Mouse (Mus musculus) kidney, embryonic 16.5 days (tissue): ENCODE measurements around the gene Hrc. TPM values are rescaled to one million over a fixed set of nuclear protein-coding genes. Genes with fewer than 3 reads are reported as not detected.

ENCODE experiments used
- ATAC-seq: fragments of 200-750 bp; cut with Nextera tagmentation; 2 replicates; pipeline ENCODE4 v1.8.0; 2017; ENCODE audit warnings: moderate TSS enrichment; ENCODE audit not compliant: low FRiP score, low TSS enrichment
- H3K27ac ChIP-seq: fragments of 300-500 bp; sonication (generic); 2 replicates; pipeline ENCODE4 v1.5.1; 2014; ENCODE audit warnings: low read length
- H3K27me3 ChIP-seq: fragments of 300-500 bp; sonication (generic); 2 replicates; pipeline ENCODE4 v1.6.1; 2014; ENCODE audit warnings: low read length, control low read depth, mixed read lengths; ENCODE audit not compliant: insufficient read depth
- H3K36me3 ChIP-seq: fragments of 300-500 bp; sonication (generic); 2 replicates; pipeline ENCODE4 v1.6.1; 2014; ENCODE audit warnings: low read length, control low read depth, mixed read lengths; ENCODE audit not compliant: insufficient read depth
- H3K4me1 ChIP-seq: fragments of 300-500 bp; sonication (generic); 2 replicates; pipeline ENCODE4 v1.6.1; 2014; ENCODE audit warnings: low read length, control low read depth, mixed read lengths; ENCODE audit not compliant: insufficient read depth
- H3K4me2 ChIP-seq: fragments of 300-500 bp; sonication (generic); replicated peaks from 2 replicates; pipeline ENCODE4 v1.6.1; 2014; ENCODE audit warnings: low read depth, low read length
- H3K4me3 ChIP-seq: fragments of 300-500 bp; sonication (generic); 2 replicates; pipeline ENCODE4 v1.5.1; 2014; ENCODE audit warnings: mild to moderate bottlenecking, low read length
- H3K9ac ChIP-seq: fragments of 300-500 bp; sonication (generic); replicated peaks from 2 replicates; pipeline ENCODE4 v1.6.1; 2014; ENCODE audit warnings: low read length
- H3K9me3 ChIP-seq: fragments of 300-500 bp; sonication (generic); 2 replicates; pipeline ENCODE4 v1.6.1; 2016; ENCODE audit warnings: low read length, control low read depth
- WGBS: fragments of 180-500 bp; shearing (Covaris S2); extraction: QIAGEN DNeasy Blood & Tissue Kit; methylation state at CpG from one replicate; pipeline ENCODE4 v1.1.7; 2014; 5-methylcytosine and 5-hydroxymethylcytosine counted together
- polyA plus RNA-seq: library from polyadenylated mRNA; unstranded; fragments of >200 nt; fragmentation: Nextera tagmentation; extraction: Ambion mirVana; gene quantifications from 2 replicates; pipeline ENCODE4 v1.2.1, GENCODE M21; 2015

The Hrc gene
- polyA plus RNA-seq, 1 experiment from 2014 or later = 1.8 TPM

DNA sequence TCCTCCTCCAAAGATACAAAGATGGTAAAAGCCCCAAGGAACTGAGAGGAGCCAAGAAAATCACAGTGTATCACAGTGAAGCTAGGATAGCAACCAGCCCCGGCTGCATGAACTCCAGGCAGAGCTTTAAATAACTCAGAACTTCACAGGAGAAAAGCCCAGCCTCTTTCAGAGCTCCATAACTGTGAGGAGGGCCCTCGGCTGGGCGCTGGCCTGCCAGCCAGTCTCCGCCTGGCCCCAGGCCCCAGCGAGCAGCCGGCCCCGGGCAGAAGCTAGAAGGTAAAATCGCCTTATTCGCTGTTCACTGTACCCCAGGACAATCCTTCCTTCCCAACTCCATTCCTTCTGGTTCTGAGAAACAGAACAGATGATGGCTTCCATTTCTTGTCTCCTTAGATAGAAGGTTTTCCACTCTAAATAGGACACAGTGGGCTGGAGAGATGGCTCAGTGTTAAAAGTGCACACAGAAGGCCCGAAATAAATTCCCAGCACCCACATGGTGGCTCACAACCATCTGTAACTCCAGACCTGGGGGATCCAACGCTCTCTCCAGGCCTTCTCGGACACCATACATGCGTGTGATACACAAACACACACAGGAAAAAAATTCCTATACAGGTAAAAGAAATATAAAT, 6.1 kb upstream of the Hrc start:
- peaks cover 13% of the 10 kb centered on the region for H3K4me1 ChIP-seq
- 78% methylated on average over 13 of the region's 13 CpGs for WGBS
- H3K36me3 ChIP-seq = peaks cover 15% of the 10 kb centered on the region
- H3K4me2 ChIP-seq = no peak overlapping the region
- H3K9me3 ChIP-seq = peaks cover 8% of the 10 kb centered on the region; the same call in 1 of the 2 replicates
- no peaks in the 10 kb centered on the region for H3K27me3 ChIP-seq
- ATAC-seq = no peak
- H3K4me3 ChIP-seq = no peak overlapping the region
- no peak overlapping the region for H3K9ac ChIP-seq
- no peak overlapping the region for H3K27ac ChIP-seq

DNA sequence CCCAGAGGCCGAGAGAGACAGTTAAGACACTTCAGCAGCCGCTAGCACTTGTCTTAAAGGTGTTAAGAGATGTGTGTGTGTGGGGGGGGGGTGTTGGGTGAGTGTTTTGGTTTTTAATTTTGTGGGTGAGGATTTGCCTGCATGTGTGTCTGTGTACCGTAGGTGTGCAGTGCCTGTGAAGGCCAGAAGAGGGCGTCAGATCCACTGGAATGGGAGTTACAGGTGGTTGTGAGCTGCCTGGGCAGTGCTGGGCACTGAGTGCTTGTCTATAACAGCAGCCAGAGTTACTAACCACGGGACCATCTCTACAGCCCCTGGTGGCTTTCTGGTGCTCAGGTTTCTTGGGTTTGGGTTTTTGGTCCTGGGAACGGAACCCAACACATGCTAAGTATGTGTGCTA, 3.6 kb upstream of the Hrc start:
- Histone ChIP-seq H3K9ac (no peak overlapping the region), H3K4me3 (no peak overlapping the region), H3K4me1 (peaks cover 30% of the 10 kb centered on the region), H3K27me3 (no peaks in the 10 kb centered on the region), H3K36me3 (0 out of 2 replicates have a peak, but pooled peaks cover 3% of the 10 kb centered on the region), H3K27ac (no peak overlapping the region), H3K4me2 (no peak overlapping the region), H3K9me3 (no peaks in the 10 kb centered on the region)
- no peak for ATAC-seq
- WGBS = 83% methylated on average over 6 of the region's 6 CpGs

DNA sequence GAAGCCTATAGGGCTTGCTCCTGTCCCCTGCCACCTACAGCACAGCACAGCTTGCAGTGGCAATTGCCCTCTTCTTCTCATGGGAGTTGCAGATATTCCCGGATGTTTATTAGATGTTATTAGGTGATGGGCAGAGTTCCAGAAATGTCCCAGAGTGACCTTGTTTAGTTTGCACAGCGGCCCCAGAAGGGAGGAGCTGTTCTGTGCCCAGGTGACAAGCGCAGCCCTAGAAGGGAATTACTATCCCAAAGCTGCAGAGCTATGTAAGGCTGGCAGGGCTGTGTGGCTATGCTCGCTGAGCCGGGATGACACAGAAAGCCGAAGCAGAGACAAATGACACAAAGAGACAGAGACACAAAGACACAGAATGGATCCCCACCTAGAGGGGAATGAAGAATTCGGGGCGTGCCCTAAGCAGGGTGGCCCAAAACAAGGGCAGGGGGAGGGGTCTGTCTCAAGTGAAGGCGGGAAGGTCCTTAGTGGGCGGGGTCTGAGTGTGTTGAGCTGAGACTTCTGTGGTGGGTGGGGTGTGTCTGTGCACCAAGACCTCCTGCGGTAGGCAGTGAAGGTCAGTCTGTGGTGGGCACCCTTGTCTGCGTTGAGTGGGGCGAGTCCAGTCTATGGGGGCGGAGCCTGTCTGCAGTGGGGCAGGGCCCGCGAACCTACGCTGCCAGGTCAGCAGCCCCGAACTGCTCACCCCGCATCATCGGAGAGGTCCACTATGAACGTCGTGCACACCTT, 2.2 kb upstream of the Hrc start:
- no peaks in the 10 kb centered on the region for H3K36me3 ChIP-seq
- peak overlapping the region; percentile 84 for H3K4me2 ChIP-seq
- H3K9ac ChIP-seq = peak overlapping the region; percentile 77
- no peaks in the 10 kb centered on the region for H3K27me3 ChIP-seq
- H3K27ac ChIP-seq = peak overlapping the region; percentile 88
- H3K9me3 ChIP-seq = no peaks in the 10 kb centered on the region
- peak; percentile 63 for ATAC-seq
- H3K4me3 ChIP-seq = peak overlapping the region; percentile 73
- peaks cover 33% of the 10 kb centered on the region for H3K4me1 ChIP-seq
- 3% methylated on average over 22 of the region's 22 CpGs for WGBS

DNA sequence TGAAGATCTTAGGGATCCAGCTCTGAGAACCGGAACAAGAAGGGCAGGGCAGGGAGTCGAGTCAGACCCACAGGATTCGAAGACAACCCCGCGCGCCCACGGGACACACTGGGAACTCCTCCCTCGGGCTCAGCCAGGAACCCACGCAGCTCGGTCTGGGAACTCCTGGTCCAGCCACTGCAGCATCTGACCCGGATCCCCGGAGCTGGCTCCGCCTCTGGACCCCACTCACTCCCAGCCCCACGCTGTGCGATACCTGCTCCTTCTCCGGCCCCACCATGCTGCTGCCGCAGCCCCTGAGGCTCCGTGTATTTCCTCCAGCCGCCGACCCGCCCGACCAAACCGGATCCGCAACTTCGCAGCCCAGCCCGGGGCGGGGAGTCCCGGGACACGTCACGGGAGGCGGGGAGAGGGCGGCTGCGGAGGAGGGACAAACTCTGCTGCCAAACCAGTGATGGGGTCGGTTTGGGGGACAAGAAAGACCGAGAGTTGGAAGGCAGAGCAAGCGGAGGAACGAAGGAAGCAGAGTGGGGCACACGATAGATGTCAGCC, 1.6 kb upstream of the Hrc start, which contains the start of gene Trpm4:
TSS of gene Trpm4 (minus strand) at position 350 of the 552 bp plus-strand sequence.
- under 1% methylated on average over 38 of the region's 38 CpGs for WGBS

DNA sequence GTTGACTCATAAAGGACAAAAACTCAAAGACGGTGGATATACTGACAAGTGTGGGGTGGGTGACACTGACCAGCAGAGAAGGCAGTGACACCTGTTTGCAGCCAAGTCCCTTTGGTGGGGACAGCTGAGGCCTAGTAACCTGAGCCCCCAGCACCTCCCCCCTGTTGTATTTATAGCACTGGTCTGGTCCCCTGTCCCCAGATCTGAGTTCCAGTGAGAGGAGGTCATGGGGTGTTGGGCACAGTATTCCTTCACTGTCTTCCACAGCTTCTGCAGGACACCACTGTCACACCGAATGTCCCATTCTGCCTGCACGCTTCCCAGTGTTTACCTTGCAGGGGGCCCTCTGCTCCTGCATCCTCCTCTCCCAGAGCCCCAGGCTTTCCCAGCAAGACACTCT, 485 bp upstream of the Hrc start:
- Histone ChIP-seq H3K4me2 (peak overlapping the region; percentile 28), H3K4me1 (peaks cover 47% of the 10 kb centered on the region), H3K27ac (peak overlapping the region; percentile 88), H3K4me3 (no peak overlapping the region), H3K9ac (0 out of 2 replicates have a peak overlapping the region, but pooled peaks have one; percentile 14), H3K9me3 (no peaks in the 10 kb centered on the region), H3K36me3 (no peaks in the 10 kb centered on the region), H3K27me3 (no peaks in the 10 kb centered on the region)
- WGBS = 17% methylated on average over 3 of the region's 3 CpGs
- no peak for ATAC-seq

More for the DNA sequence above, 1.6 kb upstream of the Hrc start, which contains the start of gene Trpm4:
- Histone ChIP-seq H3K27ac (peak within 1 kb of the TSS; percentile 88), H3K4me2 (peak within 1 kb of the TSS; percentile 84), H3K4me1 (peaks cover 39% of the 10 kb centered on the region), H3K4me3 (peak within 1 kb of the TSS; percentile 73), H3K9ac (peak within 1 kb of the TSS; percentile 77), H3K9me3 (no peaks in the 10 kb centered on the region), H3K36me3 (no peaks in the 10 kb centered on the region), H3K27me3 (no peaks in the 10 kb centered on the region)
- ATAC-seq = peak; percentile 78

DNA sequence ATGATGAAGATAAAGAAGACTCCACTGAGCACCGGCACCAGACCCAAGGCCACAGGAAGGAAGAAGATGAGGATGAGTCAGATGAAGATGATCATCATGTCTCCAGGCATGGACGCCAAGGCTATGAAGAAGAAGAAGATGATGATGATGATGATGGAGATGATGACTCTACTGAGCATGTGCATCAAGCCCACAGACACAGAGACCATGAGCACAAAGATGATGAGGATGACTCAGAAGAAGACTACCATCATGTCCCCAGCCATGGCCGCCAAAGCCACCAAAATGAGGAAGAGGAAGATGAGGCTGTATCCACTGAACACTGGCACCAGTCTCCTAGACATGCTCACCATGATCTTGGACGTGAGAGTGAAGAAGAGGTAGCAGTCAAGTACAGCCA, 1.2 kb downstream of the Hrc start:
- Histone ChIP-seq H3K27me3 (no peaks in the 10 kb centered on the region), H3K27ac (no peak overlapping the region), H3K9me3 (no peaks in the 10 kb centered on the region), H3K4me2 (no peak overlapping the region), H3K4me1 (peaks cover 61% of the 10 kb centered on the region), H3K4me3 (no peak overlapping the region), H3K36me3 (no peaks in the 10 kb centered on the region), H3K9ac (no peak overlapping the region)
- WGBS = 85% methylated on average over 4 of the region's 4 CpGs
- no peak for ATAC-seq

DNA sequence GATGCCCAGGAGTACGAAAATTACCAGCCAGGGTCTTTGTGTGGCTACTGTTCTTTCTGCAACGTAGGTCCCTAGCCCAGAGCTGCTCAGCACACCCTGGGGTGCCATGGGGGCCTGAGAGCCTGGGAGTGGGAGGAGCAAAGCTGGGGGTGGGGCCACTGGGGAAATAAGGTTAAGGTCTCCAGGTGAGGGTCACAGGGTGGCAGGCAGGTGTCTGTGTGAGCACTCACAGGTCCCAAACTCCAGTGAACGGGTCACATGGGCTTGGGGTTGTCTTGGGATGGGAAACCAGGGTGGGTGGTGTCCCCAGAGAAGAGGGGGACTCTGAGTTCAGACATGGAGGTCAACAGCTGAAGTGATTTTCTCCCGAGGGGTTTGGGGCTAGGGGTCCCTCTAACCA, 2.4 kb downstream of the Hrc start:
- ATAC-seq = no peak
- H3K9me3 ChIP-seq = no peaks in the 10 kb centered on the region
- H3K27ac ChIP-seq = no peak overlapping the region
- no peaks in the 10 kb centered on the region for H3K36me3 ChIP-seq
- H3K9ac ChIP-seq = no peak overlapping the region
- no peak overlapping the region; the same call in 1 of the 2 replicates for H3K4me2 ChIP-seq
- WGBS = 17% methylated on average over 4 of the region's 4 CpGs
- no peaks in the 10 kb centered on the region for H3K27me3 ChIP-seq
- H3K4me1 ChIP-seq = peaks cover 59% of the 10 kb centered on the region
- H3K4me3 ChIP-seq = no peak overlapping the region; the same call in 1 of the 2 replicates

DNA sequence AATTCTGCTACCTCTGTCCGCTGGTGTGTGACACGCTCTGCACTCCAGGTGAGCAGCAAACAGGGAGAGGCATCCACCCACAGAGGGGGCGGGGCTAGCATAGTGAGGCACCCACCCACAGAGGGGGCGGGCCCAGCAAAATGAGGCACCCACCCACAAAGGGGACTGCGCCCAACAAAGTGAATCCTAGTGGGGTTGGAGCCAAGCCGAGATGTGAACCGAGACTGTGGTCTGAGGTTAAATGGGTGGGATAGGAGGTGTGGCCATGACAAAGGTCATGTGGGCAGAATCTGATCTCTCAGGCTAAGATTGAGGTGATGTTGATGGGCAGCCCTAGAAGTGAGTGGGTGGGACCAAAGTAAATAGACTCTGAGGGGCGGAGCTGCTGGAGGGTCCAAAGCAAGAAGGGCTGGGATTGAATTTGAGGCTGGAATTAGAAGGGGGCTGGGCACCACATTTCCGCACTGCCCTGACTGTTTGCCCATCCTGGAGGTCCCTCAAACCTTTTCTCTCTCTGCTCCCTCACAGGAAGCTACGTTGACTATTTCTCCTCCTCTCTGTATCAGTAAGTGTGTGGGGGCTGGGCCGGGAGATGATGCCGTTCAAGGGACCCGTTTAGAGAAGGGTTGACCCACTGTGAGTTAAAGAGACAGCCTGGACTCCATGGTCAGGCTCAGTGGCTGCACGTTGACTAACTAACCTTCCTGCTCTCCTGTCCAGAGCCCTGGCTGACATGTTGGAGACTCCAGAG, 3.2 kb downstream of the Hrc start:
- peak overlapping the region; percentile 62 for H3K4me3 ChIP-seq
- H3K9me3 ChIP-seq = no peaks in the 10 kb centered on the region
- WGBS = 2% methylated on average over 14 of the region's 14 CpGs
- peak; percentile 13 for ATAC-seq
- H3K36me3 ChIP-seq = no peaks in the 10 kb centered on the region
- H3K27ac ChIP-seq = peak overlapping the region; percentile 67
- H3K27me3 ChIP-seq = no peaks in the 10 kb centered on the region
- peaks cover 54% of the 10 kb centered on the region for H3K4me1 ChIP-seq
- H3K9ac ChIP-seq = peak overlapping the region; percentile 79; the same call in 1 of the 2 replicates
- peak overlapping the region; percentile 90 for H3K4me2 ChIP-seq

DNA sequence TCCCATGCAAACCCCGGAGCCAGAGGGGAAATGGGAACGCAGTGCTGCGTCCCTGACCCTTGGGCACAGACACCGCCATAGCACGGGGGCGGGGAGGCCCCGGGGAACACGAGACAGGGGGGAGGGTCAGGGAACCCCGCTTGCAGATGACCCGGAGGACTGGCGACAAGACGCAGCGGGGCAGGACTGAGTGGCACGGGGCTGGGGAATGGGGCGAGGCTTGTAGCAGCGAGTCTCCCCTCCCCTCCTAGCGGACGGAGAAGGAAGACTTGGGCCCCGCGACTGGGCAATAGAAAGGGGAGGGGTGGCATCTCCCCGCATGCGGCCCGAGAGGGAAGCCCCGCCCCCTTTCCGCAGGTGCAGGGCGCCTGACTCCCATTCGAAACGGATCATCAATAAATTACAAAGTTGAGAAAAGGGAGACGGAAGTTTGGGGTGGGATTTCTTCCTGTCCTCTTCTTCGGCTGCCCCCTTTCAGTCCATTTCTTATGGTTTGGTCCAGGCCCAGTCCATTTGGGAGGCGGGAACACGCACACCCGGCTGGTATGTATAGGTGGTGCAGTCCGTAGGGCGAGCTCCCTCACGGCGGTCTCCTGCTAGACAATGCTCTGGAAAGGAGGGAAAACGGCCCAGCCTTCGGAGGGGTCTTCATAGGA, 4.4 kb downstream of the Hrc start:
- H3K4me2 ChIP-seq = peak overlapping the region; percentile 90
- WGBS = under 1% methylated on average over 39 of the region's 39 CpGs
- H3K27me3 ChIP-seq = no peaks in the 10 kb centered on the region
- no peaks in the 10 kb centered on the region for H3K36me3 ChIP-seq
- H3K9me3 ChIP-seq = no peaks in the 10 kb centered on the region
- H3K4me1 ChIP-seq = peaks cover 46% of the 10 kb centered on the region
- peak; percentile 82 for ATAC-seq
- peak overlapping the region; percentile 62 for H3K4me3 ChIP-seq
- H3K27ac ChIP-seq = peak overlapping the region; percentile 71
- H3K9ac ChIP-seq = peak overlapping the region; percentile 79
